Mouse (Mus musculus): ENCODE data around the gene Ifit3b. TPM values are rescaled to one million over a fixed set of nuclear protein-coding genes. Genes with fewer than 3 reads are reported as not detected.

Gene Ifit3b
- 2.2 to 5.5 TPM (median 2.6 TPM) in 4 replicates for total RNA-seq (2023)

DNA sequence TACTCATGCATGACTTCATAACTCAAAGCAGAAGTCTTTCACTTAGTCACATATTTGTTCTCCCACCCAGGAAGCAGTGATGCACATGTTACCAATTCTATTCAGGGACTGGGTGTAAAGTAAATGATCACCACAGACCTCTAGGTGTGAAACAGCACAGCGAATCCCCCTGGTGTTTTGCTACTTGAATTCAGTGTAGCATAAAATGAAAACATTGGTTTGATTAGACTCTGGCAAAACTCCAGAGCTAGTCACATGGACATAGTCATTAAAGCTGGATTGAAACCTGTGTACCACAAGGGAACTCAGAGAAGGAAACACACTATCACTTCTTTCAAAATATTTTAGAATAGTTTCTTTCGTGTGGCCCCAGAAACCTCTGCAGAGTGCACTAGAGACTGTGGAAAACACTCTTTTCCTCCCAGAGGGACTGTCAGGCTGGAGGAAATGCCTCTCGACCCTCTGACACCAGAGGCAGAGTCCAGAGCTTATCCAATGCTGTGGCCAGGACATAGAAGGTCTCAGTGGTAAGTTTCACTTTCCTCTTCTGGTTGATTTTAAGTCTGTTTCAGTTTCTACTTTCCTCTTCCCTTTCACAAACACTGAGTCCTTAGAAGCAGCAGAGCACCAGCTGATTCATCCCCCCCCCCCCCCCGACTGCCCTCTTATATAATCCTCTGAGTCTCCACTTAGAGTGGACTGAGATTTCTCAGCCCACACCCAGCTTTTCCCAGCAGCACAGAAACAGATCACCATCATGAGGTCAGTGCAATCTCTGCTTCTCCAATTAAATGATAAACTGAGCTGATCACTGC, at the start of gene Ifit3b:
TSS of gene Ifit3b (plus strand) at position 734 of the 815 bp plus-strand sequence.

DNA sequence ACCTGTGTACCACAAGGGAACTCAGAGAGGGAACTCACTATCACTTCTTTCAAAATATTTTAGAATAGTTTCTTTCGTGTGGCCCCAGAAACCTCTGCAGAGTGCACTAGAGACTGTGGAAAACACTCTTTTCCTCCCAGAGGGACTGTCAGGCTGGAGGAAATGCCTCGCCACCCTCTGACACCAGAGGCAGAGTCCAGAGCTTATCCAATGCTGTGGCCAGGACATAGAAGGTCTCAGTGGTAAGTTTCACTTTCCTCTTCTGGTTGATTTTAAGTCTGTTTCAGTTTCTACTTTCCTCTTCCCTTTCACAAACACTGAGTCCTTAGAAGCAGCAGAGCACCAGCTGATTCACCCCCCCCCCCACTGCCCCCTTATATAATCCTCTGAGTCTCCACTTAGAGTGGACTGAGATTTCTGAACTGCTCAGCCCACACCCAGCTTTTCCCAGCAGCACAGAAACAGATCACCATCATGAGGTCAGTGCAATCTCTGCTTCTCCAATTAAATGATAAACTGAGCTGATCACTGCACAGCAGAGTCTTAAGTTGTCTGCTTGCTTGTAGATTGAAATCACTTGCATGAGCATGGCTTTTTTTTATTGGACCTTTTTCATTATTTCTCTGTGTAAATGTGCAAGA, 24.5 kb upstream of the Ifit3b start, which contains the start of gene Ifit3:
TSS of gene Ifit3 (plus strand) at position 406 of the 641 bp plus-strand sequence.

DNA sequence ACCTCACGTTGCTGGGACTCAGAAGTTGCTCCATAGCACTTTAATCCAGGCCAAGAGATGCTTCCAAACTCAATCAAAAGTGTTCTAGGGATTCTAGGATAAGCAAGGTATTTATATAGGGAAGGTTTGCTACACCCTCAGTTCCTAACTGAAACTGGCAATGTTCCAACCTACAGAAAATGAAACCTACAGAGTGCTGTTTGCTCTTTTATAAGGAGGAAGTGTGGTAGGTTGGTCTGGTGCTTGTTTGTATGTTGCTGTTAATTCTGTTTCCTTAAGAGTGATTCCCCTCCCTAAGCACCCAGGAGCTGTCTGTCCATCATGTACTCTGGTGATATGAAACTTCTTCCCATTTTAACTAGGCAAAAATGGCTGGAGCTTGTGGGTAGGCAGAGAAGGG, 5.9 kb upstream of the Ifit3b start, which contains the start of gene Ifit1bl1:
TSS of gene Ifit1bl1 (minus strand) at position 69 of the 400 bp plus-strand sequence.

DNA sequence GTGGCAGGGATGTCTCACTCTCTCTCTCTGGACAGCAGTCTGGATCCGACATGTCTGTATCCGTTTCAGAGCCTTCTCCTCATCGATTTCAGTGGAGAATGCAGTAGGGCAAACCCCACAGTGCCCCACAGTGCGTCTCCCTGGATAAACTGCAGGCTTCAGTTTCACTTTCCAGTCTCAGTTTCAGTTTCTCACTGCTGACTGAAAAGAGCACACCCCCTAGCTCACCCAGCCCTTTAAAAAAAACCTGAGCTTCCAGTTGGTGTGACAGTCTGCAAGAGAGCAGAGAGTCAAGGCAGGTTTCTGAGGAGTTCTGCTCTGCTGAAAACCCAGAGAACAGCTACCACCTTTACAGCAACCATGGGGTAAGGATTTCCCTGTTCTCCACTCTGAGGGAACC, 32.9 kb downstream of the Ifit3b start, which contains the start of the genes Ifit1bl2 and Ifit1:
TSS of gene Ifit1bl2 (minus strand) at position 121 of the 400 bp plus-strand sequence.
TSS of gene Ifit1 (plus strand) at position 249 of the 400 bp plus-strand sequence.

Other genes with a start within 250 kb of the Ifit3b start
- not detected in 4 replicates for gene Ch25h, start 132.8 kb upstream of the Ifit3b start, total RNA-seq (2023)
- 44.4 to 47.0 TPM (median 45.8 TPM) in 4 replicates for gene Lipa, start 80.5 kb upstream of the Ifit3b start, total RNA-seq (2023)
- gene Ifit2, start 57.3 kb upstream of the Ifit3b start, total RNA-seq (2023) = 6.8 to 7.7 TPM (median 7.2 TPM) in 4 replicates
- gene Ifit3, start 24.4 kb upstream of the Ifit3b start, total RNA-seq (2023) = 11.7 to 16.1 TPM (median 12.3 TPM) in 4 replicates
- gene Ifit1bl1, start 6.0 kb upstream of the Ifit3b start, total RNA-seq (2023) = 2.2 to 3.1 TPM (median 2.8 TPM) in 4 replicates
- 0.16 to 0.18 TPM in 2 of 4 replicates, not detected in the others for gene Ifit1bl2, start 32.8 kb downstream of the Ifit3b start, total RNA-seq (2023)
- 1.5 to 2.6 TPM (median 2.1 TPM) in 4 replicates for gene Ifit1, start 32.9 kb downstream of the Ifit3b start, total RNA-seq (2023)
- gene Slc16a12, start 139.3 kb downstream of the Ifit3b start, total RNA-seq (2023) = not detected in 4 replicates